20 mouse cellular contexts compared by ENCODE assay signal in genomic region chr16:90155080-90155479, GRCm38 (mm10). TPM values are rescaled to one million over a fixed set of nuclear protein-coding genes. Genes with fewer than 3 reads are reported as not detected.
DNase-seq lines count a peak whose midpoint lies in the region; ATAC-seq and TF ChIP-seq lines count a peak whose summit lies in the region.
"Had no signal": no experiment of that assay in that cellular context is flagged by ENCODE, and none has a peak within 500 bp of the region (broad histone marks: within the 10 kb centered on the region; RNA-seq: fewer than 3 reads in every experiment).

No protein-coding gene starts in this region.

- ATAC-seq in forebrain, postnatal 0 days = peak; percentile 67; the same call in 1 of the 2 replicates
- no peak for ATAC-seq in forebrain, embryonic 13.5 days
- ATAC-seq: intestine, embryonic 16.5 days had no signal

- H3K4me2 ChIP-seq in forebrain, postnatal 0 days (ENCODE audit: low read depth) = no peak overlapping the region
- no peak overlapping the region for H3K4me2 ChIP-seq in forebrain, embryonic 13.5 days
- H3K4me2 ChIP-seq: embryonic facial prominence, embryonic 12.5 days; heart, embryonic 12.5 days; liver, embryonic 11.5 days; midbrain, embryonic 12.5 days; neural tube, embryonic 12.5 days had no signal

- H3K36me3 ChIP-seq in forebrain, postnatal 0 days (ENCODE audit: insufficient read depth) = no peaks in the 10 kb centered on the region
- no peaks in the 10 kb centered on the region for H3K36me3 ChIP-seq in forebrain, embryonic 13.5 days (ENCODE audit: poor library complexity, severe bottlenecking)
- H3K36me3 ChIP-seq: embryonic facial prominence, embryonic 12.5 days; G1E; heart, embryonic 12.5 days; midbrain, embryonic 12.5 days; neural tube, embryonic 12.5 days had no signal

- H3K27me3 ChIP-seq in forebrain, postnatal 0 days (ENCODE audit: insufficient read depth, low read length) = no peaks in the 10 kb centered on the region
- H3K27me3 ChIP-seq in forebrain, embryonic 13.5 days = no peaks in the 10 kb centered on the region
- H3K27me3 ChIP-seq: embryonic facial prominence, embryonic 12.5 days; heart, embryonic 12.5 days; neural tube, embryonic 12.5 days had no signal

- H3K9ac ChIP-seq in forebrain, postnatal 0 days = no peak overlapping the region
- H3K9ac ChIP-seq in forebrain, embryonic 13.5 days = no peak overlapping the region
- H3K9ac ChIP-seq: embryonic facial prominence, embryonic 12.5 days; heart, embryonic 12.5 days; midbrain, embryonic 12.5 days; neural tube, embryonic 12.5 days had no signal

- no peak overlapping the region for H3K27ac ChIP-seq in forebrain, postnatal 0 days (ENCODE audit: low read depth, low read length)
- no peak overlapping the region for H3K27ac ChIP-seq in forebrain, embryonic 13.5 days
- no peak overlapping the region for H3K27ac ChIP-seq in layer of hippocampus, adult 2 months
- H3K27ac ChIP-seq: embryonic facial prominence, embryonic 12.5 days; midbrain, embryonic 12.5 days; neural tube, embryonic 12.5 days had no signal

- H3K9me3 ChIP-seq in forebrain, postnatal 0 days (ENCODE audit: low read length) = no peaks in the 10 kb centered on the region
- H3K9me3 ChIP-seq in forebrain, embryonic 13.5 days (replicated peaks) = no peaks in the 10 kb centered on the region
- H3K9me3 ChIP-seq: embryonic facial prominence, embryonic 12.5 days; heart, embryonic 12.5 days; midbrain, embryonic 12.5 days; neural tube, embryonic 12.5 days had no signal

- no peak overlapping the region for H3K4me3 ChIP-seq in forebrain, postnatal 0 days (ENCODE audit: low read depth, low read length)
- H3K4me3 ChIP-seq in forebrain, embryonic 13.5 days = no peak overlapping the region
- H3K4me3 ChIP-seq in layer of hippocampus, adult 2 months = peak overlapping the region; percentile 26; the same call in 1 of the 2 replicates
- H3K4me3 ChIP-seq: embryonic facial prominence, embryonic 12.5 days; heart, embryonic 12.5 days; midbrain, embryonic 12.5 days; neural tube, embryonic 12.5 days had no signal

- 42% methylated on average over 7 of the region's 7 CpGs for WGBS in forebrain, postnatal 0 days
- 54% methylated on average over 7 of the region's 7 CpGs for WGBS in forebrain, embryonic 13.5 days

- TF ChIP-seq CTCF in forebrain, postnatal 0 days (IDR thresholded peaks at IDR 0.05; ENCODE audit: low read depth) = peak; percentile 67
- TF ChIP-seq CTCF in layer of hippocampus, adult 2 months (conservative IDR thresholded peaks at IDR 0.05) = peak; percentile 69

- peak; percentile 43 for DNase-seq in forebrain, postnatal 0 days
- DNase-seq in layer of hippocampus, adult 2 months (ENCODE audit: low spot score in 2 of 2) = no peak
- no peak for DNase-seq in layer of hippocampus, adult 11-12 months (ENCODE audit: low spot score)
- peak; percentile 54 for DNase-seq in retina, postnatal 1 day
- no peak for DNase-seq in retina, embryonic 14.5 days (ENCODE audit: low spot score)
- no peak for DNase-seq in adrenal gland, adult 8-10 months
- DNase-seq in right cerebral cortex, postnatal 36 days (ENCODE audit: low spot score in 2 of 2) = no peak
- DNase-seq: adrenal gland, postnatal 14 days; cerebellum, postnatal 36 days; gastrocnemius, postnatal 25 days; kidney, postnatal 14 days; right cerebral cortex, postnatal 4 days had no signal

- H3K4me1 ChIP-seq in forebrain, postnatal 0 days (ENCODE audit: insufficient read depth) = no peaks in the 10 kb centered on the region
- H3K4me1 ChIP-seq in forebrain, embryonic 13.5 days = no peaks in the 10 kb centered on the region
- H3K4me1 ChIP-seq: embryonic facial prominence, embryonic 12.5 days; midbrain, embryonic 12.5 days; neural tube, embryonic 12.5 days had no signal

RNA-seq across cellular contexts. Expression of gene Tiam1, which starts 11.5 kb away (rescaled TPM):
- 30.5 and 42.4 TPM in 2 replicates for total RNA-seq in forebrain, postnatal 0 days (2014; rRNA removed)
- polyA plus RNA-seq in forebrain, postnatal 0 days (2015; fragmentation: Nextera tagmentation; extraction: Ambion mirVana) = 9.8 and 20.5 TPM in 2 replicates
- 25.6 and 29.4 TPM in 2 replicates for polyA plus RNA-seq in forebrain, embryonic 13.5 days (2015; fragmentation: Nextera tagmentation; extraction: Ambion mirVana)
- total RNA-seq in layer of hippocampus, adult 2 months (2021) = 100 to 1,000 TPM; 124 to 125 TPM
- total RNA-seq in adrenal gland, adult 8-10 months (2022) = 100 to 1,000 TPM in 1 of 4 experiments, 10 to 100 TPM in 3; 69.6 to 107 (median 85.5) TPM

Comparison
In these comparisons a context has a peak if more than half of its experiments do, and no peak if none do; other contexts are left out.
1. DNase-seq: peak in forebrain, postnatal 0 days (single experiment) and retina, postnatal 1 day (single experiment); none in layer of hippocampus, adult 2 months (0 of 2), layer of hippocampus, adult 11-12 months (single experiment), retina, embryonic 14.5 days (single experiment), adrenal gland, adult 8-10 months (single experiment) and right cerebral cortex, postnatal 36 days (0 of 2).